Mouse (Mus musculus) left cerebral cortex, postnatal 14 days (tissue): Measurements from ENCODE around the gene Padi2. TPM values are rescaled to one million over a fixed set of nuclear protein-coding genes. Genes with fewer than 3 reads are reported as not detected.

Experiments
- DNase-seq, 2 experiments: peaks; one replicate each; pipeline ENCODE4 v3.0.0; 2021 to 2022; ENCODE audit warnings: low spot score in 2 of 2, mixed read lengths in 1 of 2
- intact Hi-C: fragments of 180-260 bp; cut with DNase I; formaldehyde crosslinking; loops from one replicate; pipeline ENCODE4 v1.15.1; 2025
- total RNA-seq, 2 experiments: library from RNA; stranded (reverse); gene quantifications; 2 replicates each; pipeline ENCODE4 v1.2.3; 2021

Gene Padi2
- total RNA-seq, 2 experiments from 2014 or later = 5.7 to 8.1 TPM

GRCm38 (mm10) chr4:140949616-140950015, 43.5 kb downstream of the Padi2 start:
- no peak for DNase-seq
- intact Hi-C loops = no loop called here

GRCm38 (mm10) chr4:140950574-140950973, 44.4 kb downstream of the Padi2 start:
- intact Hi-C loops = no loop called here
- DNase-seq = no peak

- intact Hi-C loops = no loop called here
- DNase-seq = no peak
These were observed 45.9 kb downstream of the Padi2 start for GRCm38 (mm10) chr4:140951861-140952641.

- intact Hi-C loops = loop anchor here (2.0 to 5.0 kb wide), 2 partner anchors 134 to 240 kb away; no protein-coding TSS in a partner anchor
- peak in 1 of 2 experiments; percentile 52 for DNase-seq
These were observed 51.1 kb downstream of the Padi2 start for GRCm38 (mm10) chr4:140957131-140957702.

- DNase-seq = peak; percentile 81 to 89
- intact Hi-C loops = loop anchor here (2.0 to 5.0 kb wide), 3 partner anchors 55 to 240 kb away; no protein-coding TSS in a partner anchor
These were observed 51.6 kb downstream of the Padi2 start for GRCm38 (mm10) chr4:140957725-140958124.

GRCm38 (mm10) chr4:140958319-140958718, 52.2 kb downstream of the Padi2 start:
- intact Hi-C loops = loop anchor here (2.0 to 5.0 kb wide), 2 partner anchors 56 to 241 kb away; no protein-coding TSS in a partner anchor
- DNase-seq = no peak

GRCm38 (mm10) chr4:140959128-140959679, 53.1 kb downstream of the Padi2 start:
- intact Hi-C loops = loop anchor here (2.0 to 5.0 kb wide), 2 partner anchors 56 to 242 kb away; no protein-coding TSS in a partner anchor
- peak in 1 of 2 experiments; percentile 6 for DNase-seq

- peak in 1 of 2 experiments; percentile 4 for DNase-seq
- intact Hi-C loops = loop anchor here (2.0 to 5.0 kb wide), 2 partner anchors 57 to 243 kb away; no protein-coding TSS in a partner anchor
These were observed 53.8 kb downstream of the Padi2 start for GRCm38 (mm10) chr4:140959715-140960479.

- intact Hi-C loops = no loop called here
- DNase-seq = peak; percentile 96 to 97
These were observed 54.8 kb downstream of the Padi2 start, which contains the start of gene Sdhb for GRCm38 (mm10) chr4:140960781-140961466. Sdhb (plus strand) TSS chr4:140961203.

GRCm38 (mm10) chr4:140961467-140962206, 55.5 kb downstream of the Padi2 start:
- DNase-seq = no peak
- intact Hi-C loops = no loop called here

GRCm38 (mm10) chr4:140962207-140962909, 56.2 kb downstream of the Padi2 start:
- intact Hi-C loops = no loop called here
- no peak for DNase-seq

GRCm38 (mm10) chr4:140962950-140963349, 56.8 kb downstream of the Padi2 start:
- intact Hi-C loops = no loop called here
- peak in 1 of 2 experiments; percentile 65 for DNase-seq

GRCm38 (mm10) chr4:140963941-140964597, 57.9 kb downstream of the Padi2 start:
- DNase-seq = no peak
- intact Hi-C loops = loop anchor here (2.0 kb wide), 1 partner anchor 65 kb away; no protein-coding TSS in a partner anchor

GRCm38 (mm10) chr4:140964620-140965019, 58.5 kb downstream of the Padi2 start:
- intact Hi-C loops = loop anchor here (2.0 kb wide), 1 partner anchor 64 kb away; no protein-coding TSS in a partner anchor
- DNase-seq = peak; percentile 83 to 90

- no peak for DNase-seq
- intact Hi-C loops = no loop called here
These were observed 61.4 kb downstream of the Padi2 start for GRCm38 (mm10) chr4:140967386-140968159.

GRCm38 (mm10) chr4:140971691-140972090, 65.5 kb downstream of the Padi2 start:
- intact Hi-C loops = no loop called here
- DNase-seq = no peak
